In the genomic region with DNA sequence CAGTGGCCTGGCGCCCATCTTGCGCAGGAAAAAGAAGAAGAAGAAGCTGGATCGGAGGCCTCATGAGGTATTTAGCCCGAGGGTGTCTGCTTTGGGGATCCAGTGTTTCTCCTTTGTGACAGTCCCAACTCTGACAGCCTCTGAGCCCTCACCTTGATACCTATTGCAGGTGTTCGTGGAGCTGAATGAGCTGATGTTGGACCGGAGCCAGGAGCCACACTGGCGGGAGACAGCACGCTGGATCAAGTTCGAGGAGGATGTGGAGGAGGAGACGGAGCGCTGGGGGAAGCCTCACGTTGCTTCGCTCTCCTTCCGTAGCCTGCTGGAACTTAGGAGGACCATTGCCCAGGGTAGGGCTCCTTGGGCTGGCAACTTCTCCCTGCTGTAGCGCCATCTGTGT, we compare ENCODE assay signal across 17 mouse cellular contexts. TPM values are rescaled to one million over a fixed set of nuclear protein-coding genes. Genes with fewer than 3 reads are reported as not detected.
"Had no signal": no experiment of that assay in that cellular context is flagged by ENCODE, and none has a peak within 500 bp of the region (broad histone marks: within the 10 kb centered on the region; RNA-seq: fewer than 3 reads in every experiment).

No protein-coding gene starts in this region.

- H3K9ac ChIP-seq: kidney, embryonic 15.5 days; limb, embryonic 13.5 days; liver, embryonic 13.5 days had no signal

- H3K27me3 ChIP-seq: limb, embryonic 13.5 days had no signal

- H3K27ac ChIP-seq: kidney, embryonic 15.5 days; left cerebral cortex, adult 2 months; limb, embryonic 13.5 days; liver, embryonic 13.5 days had no signal

- H3K36me3 ChIP-seq: liver, embryonic 13.5 days had no signal

- DNase-seq: kidney, adult 11 months; kidney, adult 8-10 months; kidney, postnatal 10 days; kidney, postnatal 36 days; layer of hippocampus, postnatal 36 days; left cerebral cortex, postnatal 4 days; liver, embryonic 13.5 days; lung, adult 2 months; lung, postnatal 14 days; midbrain, embryonic 14.5 days; thymus, postnatal 25 days had no signal

- H3K4me3 ChIP-seq: kidney, embryonic 15.5 days; left cerebral cortex, adult 2 months; limb, embryonic 13.5 days; liver, embryonic 13.5 days had no signal

RNA-seq across cellular contexts. Expression of a gene that starts 4.5 kb away (rescaled TPM):
- total RNA-seq: megakaryocyte-erythroid progenitor cell, adult 5-6 weeks had no signal

RNA-seq across cellular contexts. Expression of a gene that starts 43.7 kb away (rescaled TPM):
- total RNA-seq: liver, adult 2 months; megakaryocyte progenitor cell, adult 5-6 weeks had no signal
